Mouse (Mus musculus) cortical plate, adult 2 months (tissue): ENCODE results near the gene Fndc9.

ENCODE experiments used
- CTCF ChIP-seq: fragments of 200-500 bp; IDR thresholded peaks from 2 replicates; pipeline ENCODE4 v1.5.1; 2011; ENCODE audit warnings: mild to moderate bottlenecking, control low read depth, low read length; ENCODE audit not compliant: insufficient read depth; ENCODE audit errors: extremely low read depth
- POLR2A ChIP-seq: fragments of 200-500 bp; IDR thresholded peaks from 2 replicates; pipeline ENCODE4 v1.6.1; 2011; ENCODE audit warnings: mild to moderate bottlenecking, low read length, control low read depth; ENCODE audit not compliant: insufficient read depth; ENCODE audit errors: extremely low read depth

DNA sequence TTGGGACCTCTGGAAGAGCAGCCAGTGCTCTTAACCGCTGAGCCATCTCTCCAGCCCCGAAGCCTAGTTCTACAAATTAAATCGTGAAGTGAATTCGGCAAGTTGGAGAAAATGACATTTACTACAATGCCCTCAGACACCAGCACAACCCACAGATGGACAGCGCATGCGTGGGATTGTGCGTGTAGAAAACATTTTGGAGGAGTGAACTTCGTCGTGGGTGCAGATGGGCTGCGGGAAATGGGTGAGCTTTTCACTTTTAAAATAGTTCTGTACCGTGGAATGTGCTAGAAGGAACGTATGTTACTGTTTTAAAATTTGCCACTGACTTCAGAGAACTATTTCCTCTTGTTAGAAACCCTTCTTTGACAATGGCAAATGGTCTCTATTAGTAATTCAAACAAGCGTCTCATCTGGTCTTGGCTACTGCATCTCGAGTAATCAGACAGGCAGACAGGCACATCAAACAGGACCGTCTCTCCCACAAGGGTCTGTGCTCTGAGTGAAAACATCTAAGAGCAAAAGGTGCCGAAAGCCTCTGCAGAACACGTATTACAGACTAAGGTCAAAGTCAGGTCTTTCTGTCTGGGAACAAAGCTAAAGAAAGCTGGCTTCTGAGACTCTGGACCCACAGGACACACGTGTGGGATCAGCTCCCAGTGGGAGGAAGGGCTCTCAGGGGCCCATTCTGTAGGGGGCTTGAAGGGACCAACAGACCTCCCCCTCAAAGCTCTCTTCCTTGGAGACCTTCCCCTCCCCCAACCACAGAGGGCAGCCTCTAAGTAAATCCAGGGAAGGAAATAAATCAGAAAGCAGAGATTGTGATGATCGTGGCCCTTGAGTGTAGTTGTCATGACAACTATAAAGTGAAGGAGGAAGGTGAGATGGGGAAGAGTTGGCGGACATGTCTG is 33.4 kb upstream of the Fndc9 start:
- TF ChIP-seq CTCF (no peak), POLR2A (no peak)
